Mouse (Mus musculus) lung, adult 2 months (tissue): ENCODE data around the gene Tecr. TPM values are rescaled to one million over a fixed set of nuclear protein-coding genes. Genes with fewer than 3 reads are reported as not detected.

Experiments
- DNase-seq: peaks from one replicate; pipeline ENCODE4 v3.0.0; 2022
- H3K4me1 ChIP-seq: fragments of 200-500 bp; 2 replicates; pipeline ENCODE4 v1.6.1; 2011; ENCODE audit warnings: low read length; ENCODE audit not compliant: control insufficient read depth, insufficient read depth
- H3K4me3 ChIP-seq: fragments of 200-500 bp; replicated peaks from 2 replicates; pipeline ENCODE3; 2011; ENCODE audit warnings: low read depth, mild to moderate bottlenecking, control low read depth, low read length; ENCODE audit errors: extremely low read depth
- CTCF ChIP-seq: fragments of 200-500 bp; IDR thresholded peaks from 2 replicates; pipeline ENCODE4 v1.5.1; 2011; ENCODE audit warnings: mild to moderate bottlenecking, low read length, control low read depth; ENCODE audit not compliant: insufficient read depth
- POLR2A ChIP-seq: fragments of 200-500 bp; IDR thresholded peaks from 2 replicates; pipeline ENCODE4 v1.6.1; 2011; ENCODE audit warnings: low read depth, mild to moderate bottlenecking, control low read depth, low read length, borderline replicate concordance; ENCODE audit errors: extremely low read depth
- WGBS: fragments of 180-500 bp; shearing (Covaris S2); methylation state at CpG from one replicate; pipeline ENCODE4 v1.1.7; 2018; 5-methylcytosine and 5-hydroxymethylcytosine counted together
- polyA plus RNA-seq: library from polyadenylated mRNA; depleted of rRNA; stranded (reverse); fragments of >200 nt; gene quantifications from 2 replicates; pipeline ENCODE4 v1.2.3, GENCODE M21; 2012; rRNA removed

Tecr gene
- polyA plus RNA-seq, result 416 and 565 TPM in 2 replicates

DNA sequence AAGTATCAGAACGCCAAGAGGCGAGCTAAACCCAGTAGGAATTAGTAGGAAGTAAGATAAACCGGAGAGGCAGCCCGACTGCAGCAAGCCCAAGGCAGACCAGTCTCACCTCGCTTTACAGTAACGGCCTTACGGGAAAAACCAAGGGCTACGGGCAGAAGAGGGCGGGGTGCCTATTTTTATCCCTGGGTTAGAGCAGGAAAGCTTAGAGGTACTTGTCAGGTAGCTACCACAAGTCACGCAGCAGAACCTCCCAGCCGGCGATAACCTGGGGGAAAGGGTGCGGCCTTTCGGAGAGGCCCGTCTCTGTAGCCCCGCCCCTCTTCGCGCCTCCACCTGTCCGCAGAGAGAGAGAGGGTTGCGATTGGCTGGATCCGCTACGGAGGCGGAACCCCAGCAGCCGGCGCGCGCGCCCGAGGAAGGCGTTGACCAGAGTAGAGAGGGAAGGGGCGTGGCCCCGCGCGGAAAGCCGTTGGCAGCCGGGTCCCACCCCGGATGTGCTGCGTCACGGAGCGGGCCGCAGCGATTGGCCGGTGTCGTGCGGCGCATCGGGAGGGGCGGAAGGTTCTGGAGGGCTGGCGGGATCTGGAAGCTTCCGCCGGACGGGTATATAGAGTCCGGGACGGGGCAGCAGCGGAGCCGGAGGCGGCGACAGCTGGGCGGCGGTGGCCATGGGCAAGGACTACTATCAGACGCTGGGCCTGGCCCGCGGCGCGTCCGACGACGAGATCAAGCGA is at the start of gene Tecr, which contains the start of gene Dnajb1:
Gene Tecr (minus strand): TSS at position 311 of the 737 bp plus-strand sequence.
Gene Dnajb1 (plus strand): TSS at position 533 of the 737 bp plus-strand sequence.
- Histone ChIP-seq H3K4me1 (peaks cover 9% of the 10 kb centered on the region), H3K4me3 (peak within 1 kb of the TSS; percentile 97)
- WGBS, result under 1% methylated on average over 68 of the region's 69 CpGs
- TF ChIP-seq POLR2A, result peak; percentile 98
- TF ChIP-seq CTCF, result no peak
- DNase-seq, result peak; percentile 99

DNA sequence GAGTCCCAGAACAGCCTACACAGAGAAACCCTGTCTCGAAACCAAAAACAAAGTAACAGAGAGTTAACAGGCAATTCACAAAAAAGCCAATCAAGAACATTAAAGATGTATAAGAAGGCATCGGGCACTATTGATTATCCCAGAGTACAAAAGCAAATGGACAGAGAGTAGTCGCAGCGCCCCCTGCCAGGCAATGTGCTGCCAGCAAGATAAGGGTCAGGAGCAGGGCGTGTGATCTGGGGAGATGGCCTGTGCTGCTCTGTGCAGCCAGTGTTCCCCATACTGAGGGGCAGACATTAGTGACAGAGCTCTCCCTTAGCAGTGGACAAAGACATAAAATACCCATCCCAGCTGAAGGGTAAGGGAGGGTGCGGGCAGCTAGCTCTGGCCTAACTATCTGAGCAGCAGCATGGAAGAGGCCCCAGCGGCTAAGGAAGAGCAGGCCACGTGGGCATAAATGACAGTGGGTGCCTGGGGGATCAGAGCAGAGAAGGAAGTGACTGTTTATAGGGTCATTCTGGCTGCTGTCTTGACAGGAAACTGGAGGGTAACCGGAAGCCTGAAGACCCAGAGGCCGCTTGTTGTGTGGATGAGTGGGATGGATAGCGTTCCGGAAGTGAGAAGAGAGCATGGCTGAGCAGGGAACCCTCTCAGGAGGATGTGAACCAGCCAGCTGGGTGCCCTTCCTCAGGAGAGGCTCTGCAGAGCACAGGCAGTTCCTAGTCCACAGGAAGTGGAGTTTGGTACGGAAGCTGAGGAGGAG is 48.9 kb upstream of the Tecr start:
- peak; percentile 29 for DNase-seq
- Histone ChIP-seq H3K4me3 (no peak overlapping the region), H3K4me1 (peaks cover 8% of the 10 kb centered on the region; the same call in 1 of the 2 replicates)
- 55% methylated on average over 13 of the region's 13 CpGs for WGBS
- TF ChIP-seq POLR2A (no peak), CTCF (no peak)

DNA sequence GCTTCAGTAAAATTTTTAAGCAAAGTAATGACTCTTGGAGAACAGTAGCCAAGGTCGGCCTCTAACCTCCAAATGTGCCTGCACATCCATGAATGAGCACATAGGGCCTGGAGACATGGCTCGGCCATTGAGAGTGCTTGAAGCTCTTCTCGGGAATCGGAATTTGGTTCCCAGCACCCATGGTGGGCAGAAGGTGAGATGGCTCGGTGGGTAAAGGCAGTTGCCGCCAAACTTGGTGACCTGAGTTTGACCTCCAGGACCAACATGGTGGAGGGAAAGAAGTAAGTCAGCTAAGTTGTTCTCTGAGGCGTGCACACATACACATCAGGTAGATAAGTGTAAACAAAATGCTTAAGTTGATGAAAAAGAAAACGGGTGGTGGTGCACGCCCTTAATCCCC is 48.3 kb upstream of the Tecr start:
- WGBS, result 82% methylated on average over 9 of the region's 9 CpGs
- H3K4me3 ChIP-seq, result no peak overlapping the region

DNA sequence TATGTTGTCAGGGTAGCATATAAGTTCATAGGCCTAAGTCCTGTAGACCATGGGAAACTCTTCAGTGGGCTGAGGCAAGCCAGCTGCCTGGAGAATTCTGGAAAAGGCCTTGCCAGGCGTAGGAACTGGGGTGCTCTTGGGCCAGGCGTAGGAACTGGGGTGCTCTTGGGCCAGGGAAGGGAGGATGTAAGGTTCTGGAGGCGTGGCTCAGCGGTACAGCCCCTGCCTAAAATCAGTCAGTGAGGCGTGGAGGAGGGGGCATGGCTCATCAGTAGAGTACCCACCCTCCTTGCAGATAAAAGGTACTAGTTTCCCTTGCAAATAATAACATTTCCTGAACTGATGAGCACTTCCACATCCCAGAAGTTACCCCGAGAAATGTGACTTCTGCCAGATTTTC is 47.0 kb upstream of the Tecr start:
- no peak for TF ChIP-seq CTCF
- TF ChIP-seq POLR2A, result no peak

More for the DNA sequence above, 48.3 kb upstream of the Tecr start:
- no peak for TF ChIP-seq CTCF
- no peak for TF ChIP-seq POLR2A
- DNase-seq, result no peak
- H3K4me1 ChIP-seq, result peaks cover 8% of the 10 kb centered on the region; the same call in 1 of the 2 replicates

DNA sequence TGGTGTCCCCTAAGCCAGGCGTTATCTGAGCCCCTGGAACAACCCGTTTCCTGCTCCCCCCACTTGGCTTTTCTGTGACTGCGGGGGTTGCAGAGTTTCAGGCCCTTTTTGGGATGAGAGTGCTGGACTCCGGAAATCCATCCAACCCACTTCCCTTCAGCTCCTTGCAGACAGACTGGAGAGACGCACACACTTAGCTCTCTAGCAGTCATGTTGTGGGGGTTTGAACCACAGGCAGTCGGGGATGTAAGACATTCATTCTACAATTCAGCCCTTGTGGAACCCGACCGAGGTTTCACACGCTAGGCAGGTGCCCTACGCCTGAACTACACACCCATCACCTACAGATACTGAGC is 45.9 kb upstream of the Tecr start:
- no peak for TF ChIP-seq POLR2A
- no peak for TF ChIP-seq CTCF
- Histone ChIP-seq H3K4me1 (peaks cover 8% of the 10 kb centered on the region; the same call in 1 of the 2 replicates), H3K4me3 (no peak overlapping the region)
- 16% methylated on average over 10 of the region's 10 CpGs for WGBS
- DNase-seq, result no peak

More for the DNA sequence above, 47.0 kb upstream of the Tecr start:
- Histone ChIP-seq H3K4me3 (no peak overlapping the region), H3K4me1 (peaks cover 8% of the 10 kb centered on the region; the same call in 1 of the 2 replicates)
- DNase-seq, result no peak
- 86% methylated on average over 6 of the region's 6 CpGs for WGBS

DNA sequence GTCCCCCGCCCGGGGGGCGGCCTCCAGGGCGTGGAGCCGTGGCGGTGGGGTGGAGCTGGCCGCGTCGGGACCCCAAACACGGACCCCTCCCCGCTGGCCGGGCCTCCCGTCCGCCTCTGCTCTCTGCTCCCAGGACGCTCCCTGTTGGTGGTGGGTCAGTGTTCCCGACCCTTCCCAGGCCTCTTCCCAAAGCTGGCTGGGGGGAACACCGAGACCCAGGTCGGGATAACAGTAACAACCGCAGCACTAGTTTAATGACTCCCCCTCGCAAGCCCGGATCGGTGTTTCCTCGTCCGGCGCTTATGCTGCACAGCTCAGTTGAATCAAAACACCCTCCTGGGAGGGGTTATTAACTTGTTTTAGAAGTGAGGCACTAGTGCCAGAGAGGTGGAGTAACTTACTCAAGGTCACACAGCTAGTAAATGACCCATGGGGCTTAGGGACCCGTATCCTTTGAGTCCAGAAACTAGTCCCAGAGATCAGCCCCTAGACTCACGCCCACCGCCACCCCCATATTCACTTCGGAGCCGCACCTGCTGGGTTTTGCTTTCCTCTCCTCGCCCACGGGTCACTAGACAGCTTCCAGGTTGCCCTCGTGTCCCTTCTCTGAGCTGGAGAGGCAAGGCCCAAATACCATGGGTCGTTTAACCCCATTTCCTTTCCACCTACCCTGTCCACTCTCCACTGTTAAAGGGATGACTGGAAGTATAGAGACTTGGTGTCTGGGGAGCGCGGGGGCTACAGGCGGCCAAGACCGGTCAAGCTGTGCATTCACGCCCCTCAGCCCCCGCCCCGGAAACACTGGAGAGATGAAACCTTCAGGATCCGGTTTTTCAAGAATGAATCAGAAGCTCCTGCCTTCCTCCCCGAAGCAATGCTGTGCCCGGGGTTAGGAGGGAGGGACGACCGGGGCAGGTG is 45.2 kb upstream of the Tecr start:
- TF ChIP-seq POLR2A (no peak), CTCF (no peak)
- Histone ChIP-seq H3K4me3 (peak overlapping the region; percentile 84), H3K4me1 (peaks cover 8% of the 10 kb centered on the region; the same call in 1 of the 2 replicates)
- peak; percentile 29 for DNase-seq
- WGBS, result under 1% methylated on average over 46 of the region's 46 CpGs

DNA sequence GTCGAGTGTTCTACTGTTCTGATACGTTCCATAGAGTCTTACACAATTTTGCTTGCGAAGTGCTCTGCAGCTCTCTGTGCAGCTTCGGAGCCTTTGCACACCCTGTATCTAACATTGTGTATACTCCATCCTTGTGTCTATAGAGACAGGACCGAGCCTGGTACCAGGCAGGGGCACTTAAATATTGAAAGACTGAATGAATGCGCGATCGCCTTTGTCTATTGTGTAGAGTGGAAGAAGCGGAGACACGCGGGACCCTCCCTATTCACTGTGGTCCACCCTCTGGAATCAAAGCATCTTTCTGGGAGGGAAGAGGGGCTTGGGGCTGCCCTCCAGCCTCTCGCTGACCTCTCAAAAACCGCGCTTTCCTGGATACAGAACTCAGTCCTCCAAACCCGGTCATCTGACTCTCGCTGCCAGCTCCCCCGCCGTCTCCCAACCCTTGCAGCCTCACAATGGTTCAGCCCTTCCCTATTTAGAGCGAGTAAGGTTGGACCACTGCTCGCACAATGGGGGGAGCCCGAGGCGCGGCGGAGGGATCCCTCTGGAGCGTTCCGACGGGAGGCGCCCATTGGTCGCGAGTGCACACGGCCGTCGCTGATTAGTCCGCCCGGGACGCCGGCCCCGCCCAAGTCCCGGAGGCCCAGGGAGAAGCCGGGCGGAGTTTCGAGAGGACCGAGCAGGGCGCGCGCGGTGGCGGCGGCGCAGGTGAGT is 44.4 kb upstream of the Tecr start, which contains the start of gene Gipc1:
Gene Gipc1 (plus strand): TSS at position 648 of the 714 bp plus-strand sequence.
- DNase-seq, result peak; percentile 89
- Histone ChIP-seq H3K4me3 (peak within 1 kb of the TSS; percentile 84), H3K4me1 (peaks cover 8% of the 10 kb centered on the region; the same call in 1 of the 2 replicates)
- TF ChIP-seq CTCF, result no peak
- TF ChIP-seq POLR2A, result peak; percentile 59; the same call in 1 of the 2 replicates
- WGBS, result 3% methylated on average over 50 of the region's 50 CpGs

DNA sequence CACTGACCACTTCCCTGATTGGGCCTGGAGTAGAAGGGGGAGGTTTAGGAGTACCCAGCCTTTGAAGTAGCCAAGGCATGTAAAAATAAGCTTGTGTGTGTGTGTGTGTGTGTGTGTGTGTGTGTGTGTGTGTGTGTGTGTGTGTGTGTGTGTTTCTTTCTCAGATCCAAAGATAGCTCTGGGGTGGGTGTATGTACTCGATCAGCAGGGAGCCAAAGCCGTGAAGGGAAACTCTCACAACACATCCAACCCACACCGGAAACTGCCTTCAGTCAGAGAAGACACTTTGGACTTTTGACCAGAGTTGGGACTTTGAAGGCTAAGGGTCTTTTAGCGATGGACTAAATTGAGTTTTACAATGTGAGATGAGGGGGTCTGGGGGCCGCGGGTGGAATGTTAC is 41.9 kb upstream of the Tecr start:
- WGBS, result 88% methylated on average over 6 of the region's 6 CpGs
- peaks cover 8% of the 10 kb centered on the region; the same call in 1 of the 2 replicates for H3K4me1 ChIP-seq
- DNase-seq, result no peak
- H3K4me3 ChIP-seq, result no peak overlapping the region
- TF ChIP-seq POLR2A, result no peak
- TF ChIP-seq CTCF, result no peak

DNA sequence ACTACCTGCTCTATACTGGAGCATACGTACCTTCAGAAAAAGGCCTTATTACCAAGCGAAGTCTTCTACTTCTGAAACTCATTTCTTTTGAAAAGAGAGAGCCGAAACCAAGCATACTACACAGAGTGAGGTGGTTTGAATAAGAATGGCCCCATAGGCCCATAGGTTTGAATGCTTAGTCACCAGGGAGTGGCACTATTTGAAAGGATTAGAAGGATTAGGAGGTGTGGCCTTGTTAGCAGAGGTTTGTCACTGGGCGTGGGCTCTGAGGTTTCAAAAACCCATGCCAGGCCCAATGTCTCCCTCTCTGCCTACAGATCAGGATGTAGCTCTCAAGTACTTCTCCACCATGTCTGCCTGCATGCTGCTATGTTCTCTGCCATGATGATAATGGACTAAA is 40.3 kb upstream of the Tecr start:
- peaks cover 3% of the 10 kb centered on the region; the same call in 1 of the 2 replicates for H3K4me1 ChIP-seq
- WGBS, result 92% methylated on average over 4 of the region's 4 CpGs
- no peak for TF ChIP-seq POLR2A
- no peak for TF ChIP-seq CTCF
- DNase-seq, result no peak
- no peak overlapping the region for H3K4me3 ChIP-seq
